Mouse (Mus musculus) E14TG2a.4 (cell line): Measurements from ENCODE around the gene Mpp3.

Source experiments
- CTCF ChIP-seq: conservative IDR thresholded peaks from 2 replicates; pipeline ENCODE4 v1.5.1; 2014; ENCODE audit warnings: low read length
- NANOG ChIP-seq: IDR thresholded peaks from 2 replicates; pipeline ENCODE4 v1.6.1; 2014; ENCODE audit warnings: borderline replicate concordance, low read length, mixed read lengths

DNA sequence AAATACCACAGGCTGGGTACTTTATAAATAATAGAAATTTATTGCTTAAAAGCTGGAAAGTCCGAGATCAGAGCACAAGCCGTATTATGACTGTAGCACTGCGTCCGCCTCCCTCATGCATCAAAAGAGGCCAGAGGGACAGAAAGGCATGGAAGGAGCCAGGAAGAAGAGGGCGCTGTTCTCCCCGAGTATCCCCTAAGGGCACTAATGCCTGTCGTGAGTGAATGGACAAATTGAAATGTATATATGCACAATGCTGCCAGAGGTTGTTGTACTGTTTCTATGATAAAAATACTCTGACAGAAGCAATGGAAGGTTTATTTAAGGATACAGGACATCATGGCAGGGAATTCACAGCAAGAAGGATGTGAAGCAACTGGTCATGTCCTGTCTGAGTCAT, 1.7 kb upstream of the Mpp3 start:
- TF ChIP-seq CTCF, result no peak
- TF ChIP-seq NANOG, result no peak
